Mouse (Mus musculus) olfactory bulb, adult 2 months (tissue): ENCODE results near the gene H2al1h.

ENCODE experiments used
- CTCF ChIP-seq: fragments of 200-500 bp; IDR thresholded peaks from 2 replicates; pipeline ENCODE4 v1.5.1; 2012; ENCODE audit warnings: low read depth, mild to moderate bottlenecking, low read length, moderate library complexity; ENCODE audit not compliant: insufficient read depth
- POLR2A ChIP-seq: fragments of 200-500 bp; IDR thresholded peaks from 2 replicates; pipeline ENCODE4 v1.6.1; 2012; ENCODE audit warnings: mild to moderate bottlenecking, low read depth, low read length, moderate library complexity; ENCODE audit not compliant: insufficient read depth

DNA sequence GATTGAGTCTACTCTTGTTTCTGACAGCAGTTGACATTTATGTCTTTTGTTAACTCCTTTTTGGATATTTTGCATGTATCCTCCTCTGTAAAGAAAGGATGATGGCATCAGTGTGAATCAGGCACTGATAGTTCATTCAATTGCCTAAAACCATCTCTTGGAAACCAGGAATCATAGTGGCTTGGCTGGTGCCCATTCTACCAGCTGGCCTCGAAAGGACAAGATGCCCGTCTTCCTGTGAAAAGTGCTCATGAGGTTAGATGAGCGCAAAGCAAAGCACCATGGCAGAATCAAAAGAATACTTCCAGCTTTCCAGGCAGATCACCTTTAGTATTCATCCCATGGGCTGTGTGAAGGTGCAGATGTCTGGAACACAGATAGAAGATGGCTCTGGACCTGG, 25.5 kb downstream of the H2al1h start:
- TF ChIP-seq CTCF (no peak), POLR2A (no peak)
